Mouse (Mus musculus): Measurements from ENCODE around the gene Sult1a1. TPM values are rescaled to one million over a fixed set of nuclear protein-coding genes. Genes with fewer than 3 reads are reported as not detected.

The Sult1a1 gene
- polyA plus RNA-seq, 1 experiment from 2014 or later = 0.46 TPM

DNA sequence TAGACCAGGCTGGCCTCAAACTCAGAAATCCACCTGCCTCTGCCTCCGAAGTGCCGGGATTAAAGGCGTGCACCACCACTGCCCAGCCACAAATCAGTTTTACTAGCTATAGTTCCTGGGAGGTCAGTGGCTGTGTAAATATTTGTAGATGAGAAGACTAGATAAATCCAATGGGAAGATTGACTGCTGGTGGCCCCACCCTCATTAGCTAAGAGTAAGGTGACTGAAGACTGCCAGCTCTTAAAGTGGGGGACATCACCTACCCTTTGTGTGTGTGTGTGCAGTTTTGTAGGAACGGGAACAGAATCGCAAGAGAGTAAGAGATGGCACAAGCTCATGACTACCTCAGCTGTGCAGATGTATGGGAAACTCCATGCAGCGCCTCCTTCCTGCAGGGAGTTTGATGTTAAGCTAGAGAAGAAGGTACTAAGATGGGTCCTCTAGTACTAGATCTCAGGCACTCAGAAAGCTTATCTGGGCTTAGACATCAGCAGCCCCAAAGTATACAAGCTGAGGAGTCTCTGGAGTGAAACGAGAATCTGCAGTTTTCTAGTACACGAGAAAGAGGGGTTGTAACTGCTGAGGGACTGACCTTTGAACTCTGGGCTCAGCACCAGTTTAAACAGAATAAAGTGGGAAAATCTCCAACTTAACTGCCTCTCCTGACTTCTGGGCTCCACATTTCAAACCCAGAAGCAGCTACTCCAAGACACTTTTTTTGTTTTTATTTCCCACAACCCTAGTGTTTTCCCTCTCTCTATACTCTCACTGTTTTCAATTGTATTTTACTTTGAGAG lies 2.5 kb upstream of the Sult1a1 start:
- no peaks in the 10 kb centered on the region for H3K27me3 ChIP-seq
- no peak overlapping the region for H3K9ac ChIP-seq
- H3K4me1 ChIP-seq = no peaks in the 10 kb centered on the region
- H3K9me3 ChIP-seq (replicated peaks) = no peaks in the 10 kb centered on the region
- H3K27ac ChIP-seq = no peak overlapping the region
- peaks cover 13% of the 10 kb centered on the region for H3K36me3 ChIP-seq (ENCODE audit: poor library complexity, severe bottlenecking)
- H3K4me2 ChIP-seq = no peak overlapping the region
- no peak for ATAC-seq
- WGBS = 89% methylated on average over 8 of the region's 8 CpGs
- H3K4me3 ChIP-seq = no peak overlapping the region

DNA sequence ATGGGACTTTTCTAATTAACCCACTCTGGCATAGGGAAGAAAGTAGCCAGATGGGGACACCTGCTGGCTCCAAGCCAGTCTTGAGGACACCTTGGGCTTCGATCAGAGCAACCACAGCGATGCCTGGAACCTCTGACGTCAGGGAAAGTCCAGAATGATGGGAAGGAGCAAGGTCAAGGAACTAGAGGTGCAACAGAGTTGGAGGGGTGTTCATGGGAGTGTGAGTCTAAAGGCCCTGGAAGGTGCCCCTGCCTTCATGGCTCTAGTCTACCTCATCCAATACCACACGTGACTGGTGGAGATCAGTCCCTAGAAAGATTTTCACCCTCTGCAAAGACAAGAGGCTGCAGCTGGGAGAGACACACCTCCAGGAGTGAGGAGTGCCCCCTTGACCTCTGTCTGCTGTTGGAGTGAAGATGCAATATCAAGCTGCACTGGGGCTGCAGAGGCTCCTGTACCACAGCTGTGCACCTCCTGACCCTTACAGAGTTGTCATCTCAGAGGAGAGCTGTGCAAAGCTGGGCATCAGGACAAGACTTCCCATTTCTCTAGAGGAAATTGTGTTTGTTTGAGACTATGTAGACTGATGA lies 494 bp upstream of the Sult1a1 start:
- ATAC-seq = no peak
- Histone ChIP-seq H3K9me3 (replicated peaks) (no peaks in the 10 kb centered on the region), H3K9ac (no peak overlapping the region), H3K27ac (no peak overlapping the region), H3K4me1 (no peaks in the 10 kb centered on the region), H3K36me3 (ENCODE audit: poor library complexity, severe bottlenecking) (peaks cover 28% of the 10 kb centered on the region), H3K4me2 (no peak overlapping the region), H3K4me3 (no peak overlapping the region), H3K27me3 (no peaks in the 10 kb centered on the region)
- WGBS = 79% methylated on average over 4 of the region's 4 CpGs

DNA sequence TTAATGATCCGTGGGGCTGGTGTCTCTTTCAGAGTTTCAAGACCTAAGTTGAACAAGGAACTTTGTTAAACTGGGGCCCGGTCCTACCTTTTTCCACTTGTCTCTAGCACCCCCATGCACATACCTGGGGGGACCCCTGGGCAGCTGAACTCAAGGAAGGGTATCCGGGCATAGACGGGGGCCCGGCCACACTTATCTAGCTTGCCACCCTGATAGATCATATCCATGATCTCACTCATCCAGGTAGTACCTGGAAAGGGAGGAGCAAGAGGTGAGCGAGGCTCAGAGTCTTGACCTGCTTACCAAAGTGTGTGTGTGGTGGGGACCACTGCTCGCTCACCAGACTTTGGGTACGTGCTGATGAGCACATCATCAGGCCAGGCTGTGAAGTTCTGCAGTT lies 1.1 kb downstream of the Sult1a1 start:
- no peak overlapping the region for H3K27ac ChIP-seq
- H3K4me2 ChIP-seq = no peak overlapping the region
- H3K9ac ChIP-seq = no peak overlapping the region
- no peak for ATAC-seq
- no peaks in the 10 kb centered on the region for H3K4me1 ChIP-seq
- 95% methylated on average over 8 of the region's 8 CpGs for WGBS
- H3K4me3 ChIP-seq = no peak overlapping the region
- peaks cover 40% of the 10 kb centered on the region for H3K36me3 ChIP-seq (ENCODE audit: poor library complexity, severe bottlenecking)
- H3K9me3 ChIP-seq (replicated peaks) = no peaks in the 10 kb centered on the region
- no peaks in the 10 kb centered on the region for H3K27me3 ChIP-seq

DNA sequence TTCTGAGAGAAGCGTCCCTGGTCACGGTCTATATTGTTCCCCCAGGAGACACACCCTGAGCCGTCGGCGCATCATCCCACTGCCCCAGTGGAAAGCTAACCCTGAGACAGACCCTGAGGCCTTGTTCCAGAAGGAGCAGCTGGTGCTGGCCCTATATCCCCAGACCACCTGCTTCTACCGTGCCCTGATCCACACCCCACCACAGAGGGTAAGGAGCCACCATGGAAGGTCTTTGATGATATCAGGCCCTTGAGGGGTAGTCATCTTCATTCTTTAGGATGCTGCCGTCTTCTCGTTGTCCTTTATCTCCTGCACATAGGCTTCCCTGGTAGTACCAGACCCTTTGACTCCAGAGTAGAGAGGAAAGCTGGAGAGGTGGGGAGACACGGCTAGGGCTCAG lies 4.1 kb downstream of the Sult1a1 start:
- WGBS = 95% methylated on average over 9 of the region's 9 CpGs

DNA sequence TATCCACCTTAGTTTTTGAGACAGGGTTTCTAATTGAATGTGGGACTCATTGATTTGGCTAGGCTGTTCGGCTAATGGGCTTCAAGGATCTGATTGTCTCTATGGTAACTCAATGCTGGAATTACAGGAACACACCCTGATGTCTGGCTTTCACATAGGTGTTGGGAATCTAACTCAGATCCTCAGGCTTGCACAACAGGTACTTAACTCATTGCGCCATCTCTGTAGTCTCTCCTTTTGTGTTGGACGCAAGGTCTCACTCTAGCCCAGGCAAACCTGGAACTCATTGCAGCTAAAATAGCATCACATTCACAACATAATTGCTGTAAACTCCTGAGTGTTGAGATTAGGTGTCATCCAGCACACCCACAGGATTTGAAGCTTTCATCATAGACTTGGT lies 6.1 kb downstream of the Sult1a1 start:
- H3K36me3 ChIP-seq (ENCODE audit: poor library complexity, severe bottlenecking) = peaks cover 59% of the 10 kb centered on the region
- 95% methylated on average over 3 of the region's 3 CpGs for WGBS
- no peaks in the 10 kb centered on the region for H3K27me3 ChIP-seq
- ATAC-seq = no peak
- H3K4me2 ChIP-seq = no peak overlapping the region
- no peak overlapping the region for H3K4me3 ChIP-seq
- H3K9ac ChIP-seq = no peak overlapping the region
- no peak overlapping the region for H3K27ac ChIP-seq
- H3K9me3 ChIP-seq (replicated peaks) = no peaks in the 10 kb centered on the region
- H3K4me1 ChIP-seq = no peaks in the 10 kb centered on the region

More for the DNA sequence above, 4.1 kb downstream of the Sult1a1 start:
- no peak overlapping the region for H3K4me3 ChIP-seq
- no peak overlapping the region for H3K4me2 ChIP-seq
- H3K27ac ChIP-seq = no peak overlapping the region
- no peaks in the 10 kb centered on the region for H3K9me3 ChIP-seq (replicated peaks)
- H3K27me3 ChIP-seq = no peaks in the 10 kb centered on the region
- no peaks in the 10 kb centered on the region for H3K4me1 ChIP-seq
- H3K9ac ChIP-seq = no peak overlapping the region
- ATAC-seq = no peak
- peaks cover 55% of the 10 kb centered on the region for H3K36me3 ChIP-seq (ENCODE audit: poor library complexity, severe bottlenecking)

DNA sequence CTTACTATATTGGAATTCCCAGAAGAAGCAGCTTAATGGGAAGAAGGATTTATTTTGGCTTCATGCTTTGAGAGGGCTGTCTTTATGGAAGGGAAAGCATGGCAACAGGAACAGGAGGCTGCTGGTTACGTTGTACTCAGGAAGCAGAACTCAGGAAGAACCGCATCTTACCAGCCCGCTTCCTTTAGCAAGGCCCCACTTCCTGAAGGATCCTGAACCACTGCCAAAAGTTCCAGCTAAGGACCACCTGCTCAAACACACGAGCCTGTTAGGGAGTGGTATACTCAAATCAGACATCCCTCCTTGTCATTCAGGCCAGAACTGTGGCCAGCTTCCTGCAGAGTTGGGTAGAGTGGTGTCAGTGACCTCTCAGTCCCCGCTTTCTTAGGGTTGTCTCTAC lies 7.8 kb downstream of the Sult1a1 start:
- Histone ChIP-seq H3K9me3 (replicated peaks) (no peaks in the 10 kb centered on the region), H3K4me2 (no peak overlapping the region), H3K9ac (no peak overlapping the region), H3K4me3 (no peak overlapping the region), H3K36me3 (ENCODE audit: poor library complexity, severe bottlenecking) (peaks cover 74% of the 10 kb centered on the region), H3K27ac (no peak overlapping the region; the same call in 1 of the 2 replicates), H3K4me1 (no peaks in the 10 kb centered on the region), H3K27me3 (no peaks in the 10 kb centered on the region)
- no peak for ATAC-seq
- 85% methylated on average over 5 of the region's 5 CpGs for WGBS

DNA sequence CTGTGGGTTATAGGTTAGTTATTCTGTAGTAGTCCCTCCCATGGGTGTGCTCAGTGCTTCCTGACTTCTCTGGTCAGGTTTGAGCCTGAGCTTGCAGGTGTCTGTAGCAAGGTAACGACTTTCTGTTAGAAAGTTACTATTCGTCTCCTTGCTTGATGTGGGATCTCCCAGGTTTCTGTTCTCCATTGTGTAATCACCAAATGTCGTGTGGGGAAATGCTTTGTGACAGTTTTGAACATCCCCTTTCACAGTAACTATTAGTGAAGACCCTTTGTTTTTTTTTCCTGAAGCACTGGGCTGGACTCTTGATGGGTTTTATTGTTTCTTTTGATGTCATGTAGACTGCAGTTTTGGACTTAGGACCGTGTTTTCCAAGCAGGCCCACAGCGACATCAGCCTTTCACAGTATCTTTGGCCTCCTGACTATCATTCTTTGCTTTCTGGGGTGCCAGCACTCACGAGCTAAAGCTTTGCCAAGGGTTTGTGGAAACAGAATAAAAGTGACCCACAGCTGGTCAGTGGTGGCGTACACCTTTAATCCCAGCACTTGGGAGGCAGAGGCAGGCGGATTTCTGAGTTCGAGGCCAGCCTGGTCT lies 8.6 kb downstream of the Sult1a1 start:
- Histone ChIP-seq H3K4me3 (no peak overlapping the region), H3K27me3 (no peaks in the 10 kb centered on the region), H3K9me3 (replicated peaks) (no peaks in the 10 kb centered on the region), H3K4me2 (no peak overlapping the region), H3K36me3 (ENCODE audit: poor library complexity, severe bottlenecking) (peaks cover 76% of the 10 kb centered on the region), H3K9ac (no peak overlapping the region), H3K4me1 (no peaks in the 10 kb centered on the region), H3K27ac (no peak overlapping the region)
- 87% methylated on average over 9 of the region's 9 CpGs for WGBS
- ATAC-seq = no peak

DNA sequence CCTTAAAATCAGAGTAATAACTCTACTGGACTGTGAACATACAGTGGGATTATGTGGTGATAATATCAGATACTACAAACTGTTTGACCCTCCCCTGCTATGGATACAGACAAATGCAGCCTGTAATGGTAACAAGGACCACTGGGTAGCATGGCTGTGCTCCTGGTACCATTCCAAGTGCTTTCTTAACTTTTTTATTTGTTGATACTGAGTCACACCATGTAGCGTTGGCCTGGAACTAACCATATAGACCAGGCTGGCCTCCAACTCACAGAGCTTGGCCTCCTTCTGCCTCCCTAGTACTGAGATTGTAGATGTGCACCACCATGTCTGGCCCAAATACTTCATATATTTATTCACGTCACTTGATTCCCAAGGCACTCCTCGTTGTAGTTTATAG lies 11.0 kb downstream of the Sult1a1 start:
- H3K36me3 ChIP-seq (ENCODE audit: poor library complexity, severe bottlenecking) = peaks cover 60% of the 10 kb centered on the region

DNA sequence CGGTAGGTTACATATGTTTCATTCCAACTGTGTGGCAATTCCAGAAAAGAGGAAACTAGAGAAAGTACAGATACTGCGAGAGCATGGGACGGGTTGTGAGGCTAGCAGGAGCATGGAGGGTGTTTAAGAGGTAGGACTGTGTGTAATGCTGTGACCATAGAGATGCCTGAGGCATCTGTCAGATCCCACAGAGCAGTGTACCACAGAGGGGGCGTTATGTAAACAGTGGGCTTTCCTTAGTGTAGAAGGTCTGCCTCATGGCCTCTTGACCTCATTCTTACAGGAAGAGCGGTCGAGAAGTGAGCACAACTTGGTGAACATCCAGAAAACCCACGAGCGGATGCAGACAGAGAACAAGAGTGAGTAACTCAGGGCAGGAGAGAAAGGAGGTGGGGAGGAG lies 12.6 kb downstream of the Sult1a1 start:
- no peaks in the 10 kb centered on the region for H3K9me3 ChIP-seq (replicated peaks)
- no peak overlapping the region for H3K9ac ChIP-seq
- H3K4me3 ChIP-seq = no peak overlapping the region
- 85% methylated on average over 8 of the region's 8 CpGs for WGBS
- no peaks in the 10 kb centered on the region for H3K27me3 ChIP-seq
- no peaks in the 10 kb centered on the region for H3K4me1 ChIP-seq
- ATAC-seq = no peak
- H3K4me2 ChIP-seq = no peak overlapping the region
- H3K27ac ChIP-seq = no peak overlapping the region
- peaks cover 49% of the 10 kb centered on the region for H3K36me3 ChIP-seq (ENCODE audit: poor library complexity, severe bottlenecking)

More for the DNA sequence above, 11.0 kb downstream of the Sult1a1 start:
- H3K9ac ChIP-seq = no peak overlapping the region
- H3K27ac ChIP-seq = no peak overlapping the region
- no peaks in the 10 kb centered on the region for H3K4me1 ChIP-seq
- H3K4me3 ChIP-seq = no peak overlapping the region
- 98% methylated on average over 3 of the region's 3 CpGs for WGBS
- H3K9me3 ChIP-seq (replicated peaks) = no peaks in the 10 kb centered on the region
- H3K4me2 ChIP-seq = no peak overlapping the region
- no peak for ATAC-seq
- no peaks in the 10 kb centered on the region for H3K27me3 ChIP-seq

DNA sequence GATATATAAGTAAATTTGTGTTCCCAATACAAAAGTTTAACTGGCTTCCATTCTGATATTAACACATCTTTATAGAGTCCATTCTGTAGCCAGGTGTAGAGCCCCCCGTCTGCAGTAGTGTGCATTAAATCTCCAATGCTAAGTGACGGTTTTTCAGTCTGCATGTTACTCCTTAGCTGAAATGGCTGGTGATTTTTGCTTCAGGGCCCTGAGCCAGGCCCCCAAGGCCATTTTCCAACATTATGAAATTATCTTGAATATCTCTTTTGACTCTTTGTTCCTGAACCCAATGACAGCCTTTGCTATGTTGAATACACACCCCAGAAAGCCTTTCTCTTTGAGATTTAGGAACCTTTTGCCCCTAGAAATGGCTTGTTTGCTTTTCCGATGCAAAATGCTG lies 16.5 kb downstream of the Sult1a1 start:
- Histone ChIP-seq H3K4me3 (no peak overlapping the region), H3K27ac (no peak overlapping the region), H3K4me1 (no peaks in the 10 kb centered on the region), H3K4me2 (no peak overlapping the region), H3K27me3 (no peaks in the 10 kb centered on the region), H3K9ac (no peak overlapping the region), H3K36me3 (ENCODE audit: poor library complexity, severe bottlenecking) (peaks cover 23% of the 10 kb centered on the region), H3K9me3 (replicated peaks) (no peaks in the 10 kb centered on the region)
- 86% methylated on average over 3 of the region's 3 CpGs for WGBS
- ATAC-seq = no peak

DNA sequence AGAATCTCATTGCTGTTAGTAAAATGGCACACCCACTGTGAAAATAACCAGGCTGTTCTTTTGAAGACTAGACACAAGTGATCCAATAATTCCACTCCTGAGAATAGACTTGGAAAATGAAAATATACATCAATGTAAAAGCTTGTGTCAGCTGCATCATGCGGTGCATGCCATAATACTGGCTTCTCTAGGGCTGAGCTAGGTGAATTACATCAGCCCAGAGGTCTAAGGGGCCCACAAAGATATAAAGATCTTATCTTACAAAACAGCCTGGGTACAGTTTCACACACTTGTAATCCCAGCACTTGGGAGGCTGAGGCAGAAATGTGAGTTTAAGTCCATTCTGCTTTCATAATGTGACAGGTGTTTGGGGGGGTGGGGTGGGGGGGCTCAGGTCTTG lies 18.7 kb downstream of the Sult1a1 start:
- no peak for ATAC-seq
- H3K4me2 ChIP-seq = no peak overlapping the region
- no peaks in the 10 kb centered on the region for H3K4me1 ChIP-seq
- H3K27me3 ChIP-seq = no peaks in the 10 kb centered on the region
- H3K27ac ChIP-seq = no peak overlapping the region
- H3K9ac ChIP-seq = no peak overlapping the region
- H3K9me3 ChIP-seq (replicated peaks) = no peaks in the 10 kb centered on the region
- no peak overlapping the region for H3K4me3 ChIP-seq
- H3K36me3 ChIP-seq (ENCODE audit: poor library complexity, severe bottlenecking) = peaks cover 2% of the 10 kb centered on the region; the same call in 1 of the 2 replicates
- 93% methylated on average over 1 of the region's 1 CpGs for WGBS

DNA sequence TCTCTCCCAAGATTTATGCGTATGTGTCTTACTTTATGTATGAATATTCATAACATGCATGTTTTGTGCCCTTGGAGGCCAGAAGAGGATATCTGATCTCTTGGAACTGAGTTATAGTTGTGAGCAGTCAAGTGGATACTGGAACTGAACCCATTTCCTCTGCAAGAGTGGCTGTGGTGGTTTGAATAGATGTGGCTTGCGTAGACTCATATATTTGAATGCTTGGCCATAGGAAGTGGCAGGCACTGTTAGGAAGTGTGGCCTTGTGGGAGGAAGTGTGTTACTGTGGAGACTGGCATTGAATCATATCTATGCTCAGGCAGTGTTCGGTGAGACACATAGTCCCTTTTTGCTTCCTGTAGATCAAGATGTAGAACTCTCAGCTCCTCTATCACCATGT lies 20.5 kb downstream of the Sult1a1 start:
- Histone ChIP-seq H3K4me1 (no peaks in the 10 kb centered on the region), H3K4me3 (no peak overlapping the region)
- WGBS = 95% methylated on average over 3 of the region's 3 CpGs

More for the DNA sequence above, 20.5 kb downstream of the Sult1a1 start:
- Histone ChIP-seq H3K27ac (no peak overlapping the region), H3K36me3 (ENCODE audit: poor library complexity, severe bottlenecking) (no peaks in the 10 kb centered on the region), H3K9ac (no peak overlapping the region), H3K9me3 (replicated peaks) (no peaks in the 10 kb centered on the region), H3K4me2 (no peak overlapping the region), H3K27me3 (no peaks in the 10 kb centered on the region)
- ATAC-seq = no peak

Data from forebrain, embryonic 13.5 days (tissue).